Mouse (Mus musculus) embryo, embryonic 10.5 days (tissue): ENCODE measurements around the gene Olfml3.
A peak's percentile ranks its signal among the peaks of the same experiment; 100 is the strongest.

Experiments
- DNase-seq: peaks from one replicate; pipeline ENCODE4 v3.0.0-alpha.2; 2015; ENCODE audit warnings: low spot score

Gene Olfml3

DNA sequence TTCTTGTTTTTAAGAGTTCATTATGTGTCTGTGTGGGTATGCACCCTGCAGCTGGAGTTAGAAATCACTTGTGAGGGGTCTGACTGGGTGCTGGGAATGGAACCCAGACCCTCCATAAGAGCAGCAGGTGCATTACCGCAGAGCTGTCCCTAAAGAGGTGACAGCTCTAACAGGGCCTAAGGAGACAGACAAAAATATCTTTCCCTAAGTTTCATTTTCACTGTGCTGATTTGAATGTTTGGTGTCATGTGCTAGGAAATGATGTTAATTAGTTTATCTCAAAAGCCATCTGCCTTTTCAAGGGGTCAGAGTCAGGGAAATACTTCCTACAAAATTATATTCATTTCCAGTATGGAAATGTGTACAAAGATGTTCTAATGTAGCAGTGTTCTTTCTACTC lies 1.5 kb upstream of the Olfml3 start, which contains the start of gene Gm10964:
Gene Gm10964, plus strand, starts transcription at position 38 of the 400 bp plus-strand sequence.
- no peak for DNase-seq

- peak; percentile 22 for DNase-seq
These were observed 593 bp downstream of the Olfml3 start for GRCm38 (mm10) chr3:103737061-103737754.

GRCm38 (mm10) chr3:103735776-103736600 lies 1.8 kb downstream of the Olfml3 start:
- DNase-seq: peak; percentile 17

- peak; percentile 76 for DNase-seq
These were observed 2.9 kb downstream of the Olfml3 start for GRCm38 (mm10) chr3:103734696-103735519.

DNA sequence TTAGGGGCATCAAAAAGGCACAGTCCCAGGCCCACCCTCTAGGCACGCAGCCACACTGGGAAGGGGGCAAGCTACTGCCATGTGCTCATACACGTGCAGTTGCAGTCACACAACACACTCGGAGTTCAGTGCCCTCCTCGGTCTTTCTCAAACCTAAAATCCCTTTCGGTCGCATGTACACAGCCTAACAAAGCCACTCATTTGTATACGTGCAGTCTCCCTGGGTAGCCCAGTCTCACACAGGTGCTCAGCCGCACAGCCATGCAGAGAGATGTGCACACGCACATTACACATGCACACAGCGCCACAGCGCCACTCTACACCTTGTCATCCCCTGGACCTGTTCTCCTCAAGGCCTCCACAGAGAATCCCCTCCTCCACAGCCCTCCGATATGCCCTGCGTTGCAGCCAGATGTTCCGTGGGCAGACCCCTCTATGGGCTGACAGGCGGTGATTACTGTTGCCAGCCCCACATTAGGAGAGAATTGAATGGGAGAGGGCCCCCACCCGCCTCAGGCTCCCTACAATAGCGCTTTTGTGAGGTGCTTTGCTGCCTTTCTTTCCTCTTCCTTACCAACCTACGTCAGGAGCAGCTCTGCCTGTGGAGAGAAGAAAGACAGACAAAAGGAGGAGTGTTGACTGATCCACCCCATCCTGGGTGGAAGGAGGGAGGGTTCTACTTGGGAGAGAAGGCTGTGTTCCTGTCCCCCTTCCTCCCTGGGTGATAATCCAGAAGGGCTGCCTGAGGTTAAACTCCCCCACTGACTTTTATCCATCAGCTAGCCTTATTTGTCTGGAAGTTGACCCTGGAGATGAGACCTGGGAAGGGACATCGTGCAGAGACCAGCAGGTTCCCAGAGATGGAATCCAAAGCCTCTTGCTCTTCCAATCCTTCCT lies 3.8 kb downstream of the Olfml3 start:
- DNase-seq: peak; percentile 68

DNA sequence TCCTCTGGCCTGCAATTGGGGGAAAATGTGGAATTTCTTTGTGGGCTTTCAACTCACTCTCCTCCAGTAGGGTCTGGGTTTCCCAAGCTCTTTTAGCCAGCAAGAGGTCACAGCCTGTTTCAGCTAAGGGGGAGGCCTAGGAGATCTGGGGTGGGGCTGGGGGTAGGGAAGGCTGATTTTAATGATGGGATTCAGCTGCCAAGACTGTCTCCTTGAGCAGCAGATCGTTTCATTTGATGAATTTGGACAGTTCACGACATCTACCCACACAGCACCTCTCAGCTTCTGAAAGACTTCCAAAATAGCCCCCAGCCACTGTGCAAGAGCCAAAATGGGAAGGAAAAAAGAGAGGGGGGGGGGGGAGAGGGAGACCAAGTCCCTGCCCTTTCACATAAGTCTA lies 4.6 kb downstream of the Olfml3 start:
- no peak for DNase-seq

DNA sequence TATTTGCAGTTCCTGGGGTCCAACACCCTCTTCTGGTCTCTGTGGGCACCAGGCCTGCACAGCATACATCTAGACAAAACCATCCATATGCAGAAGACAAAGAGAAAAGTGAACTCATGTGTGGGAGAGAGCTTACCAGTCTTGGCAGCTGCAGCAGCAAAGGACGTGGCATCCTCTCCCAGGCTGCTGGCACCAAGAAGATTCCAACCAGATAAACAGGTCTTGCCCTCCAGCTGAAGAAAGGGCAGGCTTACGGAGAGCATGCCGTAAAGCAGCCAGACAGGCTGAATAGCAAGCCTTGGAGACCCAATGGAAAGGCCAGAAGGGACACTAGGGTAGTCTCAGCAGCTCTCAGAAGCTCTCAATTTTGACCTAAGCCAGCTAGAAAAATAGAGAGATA lies 5.7 kb downstream of the Olfml3 start:
- no peak for DNase-seq

DNA sequence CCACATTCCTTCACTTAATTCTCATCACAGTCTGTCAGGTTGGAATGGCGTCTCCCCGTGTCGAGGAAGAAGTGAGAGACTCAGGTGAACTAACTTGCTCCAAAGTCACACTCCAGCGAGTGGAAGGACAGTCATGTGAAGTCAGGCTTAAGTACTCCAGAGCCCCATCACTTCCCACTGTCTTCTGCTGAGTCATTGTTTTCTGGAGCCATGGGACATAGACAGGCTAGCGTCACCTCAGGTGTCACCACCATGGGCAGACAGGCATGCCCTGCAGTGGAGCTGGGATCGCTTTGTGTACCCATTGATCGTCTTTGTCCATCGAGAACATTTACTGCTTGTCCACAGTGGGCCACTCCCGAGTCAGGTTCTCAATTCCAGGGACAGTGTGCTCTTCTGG lies 8.0 kb downstream of the Olfml3 start:
- no peak for DNase-seq

DNA sequence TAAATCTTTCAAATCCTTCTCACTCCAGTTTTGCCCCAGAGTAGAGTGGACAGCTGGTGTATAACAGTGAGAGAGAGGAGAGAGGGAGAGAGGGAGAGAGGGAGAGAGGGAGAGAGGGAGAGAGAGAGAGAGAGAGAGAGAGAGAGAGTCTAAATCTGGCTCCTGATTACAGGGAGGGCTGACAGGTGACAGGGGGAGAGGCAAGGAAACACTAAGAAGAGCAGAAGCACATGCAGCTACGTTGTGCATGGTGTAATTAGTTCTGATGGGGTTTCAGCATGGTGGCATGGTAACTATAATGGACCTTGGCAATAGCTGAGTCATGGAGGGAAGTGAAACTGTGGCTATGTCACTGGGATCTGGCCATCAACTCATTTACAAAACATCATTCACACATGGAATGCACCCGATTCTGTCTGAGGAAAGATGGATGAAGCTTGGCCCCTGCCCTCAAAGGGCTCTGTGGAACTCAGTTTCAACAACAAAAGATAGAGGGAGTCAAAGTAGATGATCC lies 9.9 kb downstream of the Olfml3 start:
- DNase-seq: no peak

DNA sequence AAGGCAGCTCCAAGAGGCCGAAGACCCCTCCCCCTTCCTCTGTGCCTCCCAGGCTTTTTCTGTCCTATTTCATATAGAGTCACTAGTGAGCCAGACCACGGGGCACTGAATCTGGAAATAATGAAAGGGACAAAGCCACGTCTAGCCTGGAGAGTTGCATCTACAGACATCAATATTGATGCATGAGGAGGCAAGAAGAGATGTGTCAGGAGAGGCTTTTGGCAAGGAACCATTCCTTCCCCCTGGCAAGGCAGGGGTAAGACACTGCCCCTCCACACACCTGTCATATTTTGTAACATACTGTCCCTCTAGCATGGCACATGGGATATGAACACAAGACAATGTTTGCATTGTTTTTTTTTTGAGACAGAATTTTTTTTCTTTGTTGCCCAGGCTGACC lies 11.2 kb downstream of the Olfml3 start:
- DNase-seq: no peak

DNA sequence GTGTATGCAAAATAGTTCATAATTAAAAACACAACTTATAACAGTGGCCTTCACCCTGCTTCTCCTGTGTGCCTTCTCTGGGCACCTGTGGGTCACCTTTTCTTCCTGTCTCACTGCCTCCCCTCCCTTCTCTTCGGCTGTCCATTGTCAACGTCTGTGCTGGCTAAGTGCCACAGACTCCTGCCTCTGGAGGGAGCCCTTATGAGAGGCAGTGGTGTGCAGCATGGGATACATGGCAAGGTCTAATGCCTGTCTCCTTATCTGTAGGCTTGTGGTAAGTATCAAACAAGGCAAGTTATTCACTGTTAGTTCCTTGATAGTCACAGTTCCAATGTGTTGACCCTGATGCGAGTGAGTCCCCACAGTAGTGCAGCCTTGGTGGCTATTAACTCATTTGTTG lies 13.7 kb downstream of the Olfml3 start:
- no peak for DNase-seq

DNA sequence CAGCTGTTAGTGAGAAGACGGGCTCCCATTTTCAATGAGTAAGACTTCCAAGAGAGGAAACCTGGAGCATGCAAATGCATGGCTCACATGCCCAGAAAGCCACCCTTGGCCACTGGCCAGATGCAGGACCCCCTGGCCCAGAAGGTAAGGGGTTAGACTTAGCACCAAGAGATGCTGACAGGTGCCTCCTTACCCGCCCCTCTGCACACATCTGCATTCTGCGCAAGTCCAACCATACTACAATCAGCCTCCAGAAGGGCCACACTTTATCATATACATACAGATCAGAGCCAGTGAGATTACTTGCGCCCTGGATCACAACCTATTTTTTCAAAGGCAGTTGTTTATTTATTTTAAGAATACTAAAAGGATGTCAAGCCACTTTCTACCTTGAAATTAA lies 19.1 kb downstream of the Olfml3 start:
- DNase-seq: no peak

DNA sequence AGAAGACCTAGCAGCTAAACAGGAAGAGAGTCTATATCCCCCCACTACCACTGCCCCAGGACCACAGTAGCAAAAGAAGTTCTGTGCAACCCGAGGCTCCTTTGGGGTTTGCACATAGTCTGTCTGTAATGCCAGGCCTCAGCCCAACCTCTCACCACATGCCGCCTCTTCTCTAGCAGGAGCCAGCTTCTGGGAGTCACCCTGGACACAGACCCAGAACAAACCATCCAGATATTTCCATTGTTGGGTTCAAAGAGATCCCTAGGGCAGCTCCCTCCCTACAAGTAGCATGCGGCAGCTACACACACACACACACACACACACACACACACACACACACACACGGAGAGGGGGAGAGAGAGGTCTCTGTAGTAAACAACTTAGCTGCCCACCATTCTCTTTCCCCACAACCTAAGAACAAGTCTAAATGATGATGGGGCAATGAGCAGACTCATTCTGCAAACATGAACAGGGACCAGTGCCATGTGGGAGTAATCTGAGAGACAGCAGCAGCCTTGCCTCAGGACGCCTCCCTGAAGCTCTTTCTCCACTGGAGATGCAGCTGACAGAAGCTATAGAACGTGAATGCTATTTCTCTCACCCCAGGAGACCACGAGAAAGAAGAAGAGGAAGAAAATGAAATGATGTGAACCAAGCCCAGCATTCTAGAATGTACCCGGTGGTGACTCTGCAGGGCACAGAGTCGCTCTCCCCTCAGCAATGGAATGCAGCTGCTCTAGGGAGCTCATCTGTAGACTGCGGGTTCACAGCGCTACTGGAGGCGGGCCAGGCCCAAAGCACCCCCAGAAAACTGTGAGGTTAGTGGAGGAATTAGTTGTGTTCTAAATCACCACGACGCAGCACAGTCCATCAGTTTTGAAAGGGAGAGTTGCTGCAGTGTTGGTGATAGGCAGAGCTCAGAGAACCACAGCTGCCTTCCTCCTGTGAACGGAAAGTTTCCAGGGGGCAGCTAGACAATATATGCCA lies 20.7 kb downstream of the Olfml3 start:
- peak; percentile 14 for DNase-seq

GRCm38 (mm10) chr3:103715762-103716693 lies 21.8 kb downstream of the Olfml3 start:
- DNase-seq: peak; percentile 73

- no peak for DNase-seq
These were observed 22.9 kb downstream of the Olfml3 start for GRCm38 (mm10) chr3:103714942-103715341.

DNA sequence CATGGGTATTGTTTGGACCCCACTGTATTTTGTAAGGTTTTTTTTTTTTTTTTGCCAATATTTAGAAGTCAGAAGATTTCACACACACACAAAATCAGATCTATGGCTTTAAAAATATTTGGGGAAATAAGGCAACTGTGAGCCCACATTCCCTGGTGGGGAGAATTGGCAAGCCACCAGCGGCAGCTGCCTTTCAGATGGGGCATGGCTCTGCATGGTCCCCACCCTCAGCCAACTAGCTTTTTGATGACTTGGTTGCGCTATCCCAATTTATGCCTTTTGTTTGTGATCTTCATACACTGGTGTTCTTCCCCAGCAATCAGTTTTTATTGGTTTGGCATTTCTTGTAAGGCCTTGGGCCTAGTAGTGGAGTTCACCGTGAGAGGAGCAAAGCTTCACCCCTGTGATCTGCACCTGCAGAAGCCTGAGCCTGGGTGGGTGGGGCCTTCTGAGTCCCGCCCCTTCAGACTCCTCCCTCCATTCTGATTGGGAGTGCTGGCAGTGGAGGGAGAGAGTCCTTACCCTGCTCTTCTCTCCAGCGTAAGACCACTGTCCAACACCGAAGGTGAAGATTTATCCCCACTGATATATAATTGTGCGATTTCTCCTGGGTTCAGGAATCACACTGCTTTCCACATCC lies 23.4 kb downstream of the Olfml3 start:
- DNase-seq: no peak

GRCm38 (mm10) chr3:103712196-103712595 lies 25.6 kb downstream of the Olfml3 start:
- DNase-seq: peak; percentile 47

DNA sequence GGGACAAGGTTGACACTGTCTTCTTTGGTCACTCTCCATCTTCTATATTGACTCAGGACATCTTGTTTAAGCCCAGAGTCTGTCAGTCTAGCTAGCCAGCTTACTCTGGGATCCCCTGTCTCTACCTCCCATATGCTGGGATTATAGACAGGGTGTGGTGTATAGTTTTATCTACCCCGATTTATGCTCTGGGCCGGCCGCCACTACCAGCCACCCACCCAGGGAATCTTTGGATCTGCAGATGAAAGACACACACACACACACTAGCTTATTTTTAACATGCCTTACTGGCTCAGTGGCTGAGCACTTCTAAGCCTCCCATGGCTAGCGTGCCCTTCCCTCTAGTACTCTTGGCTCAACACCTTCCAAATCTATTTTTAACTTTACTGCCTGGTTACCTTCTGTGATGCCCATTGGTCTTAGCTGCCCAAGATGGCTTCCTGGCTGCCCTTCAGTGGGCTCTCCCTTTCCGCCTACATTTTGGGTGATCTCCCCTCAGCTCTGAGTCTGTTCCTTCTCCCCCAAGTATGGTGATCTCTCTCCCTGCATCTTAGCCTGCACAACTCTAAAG lies 28.2 kb downstream of the Olfml3 start:
- DNase-seq: no peak
